Mouse (Mus musculus): ENCODE measurements at regions not wholly inside any gene's neighbourhood (a gene's known extent, or its start where the extent isn't known, plus 50 kb on each side); places are given as distances from the start of the nearest gene placed in this dataset.
A peak's percentile ranks its signal among the peaks of the same experiment; 100 is the strongest.

- no peak for ATAC-seq
- in situ Hi-C loops (cut with MboI; ENCODE audit: low pct_unique_long_range_greater_than_20kb): loop anchor here (5.0 kb wide), 1 partner anchor 1132 kb away; the partner anchor contains the start of gene Marcks
- DNase-seq (ENCODE audit: low read depth, low spot score): peak; percentile 7
Observed at GRCm38 (mm10) chr10:38269136-38269535, 552.4 kb downstream of the Rfpl4b start.

GRCm38 (mm10) chr10:38265564-38265963, 556.0 kb downstream of the Rfpl4b start:
- DNase-seq (ENCODE audit: low read depth, low spot score): no peak
- H3K27me3 ChIP-seq: no peaks in the 10 kb centered on the region
- no peak for TF ChIP-seq CTCF (IDR thresholded peaks at IDR 0.05)
- ChIA-PET CTCF (interaction anchor here (0.8 to 2.2 kb wide), 4 partner anchors 9 to 22 kb away, joined by 3 to 8 read pairs (median 4); no protein-coding TSS in a partner anchor), POLR2A (interaction anchor here (0.6 to 1.1 kb wide), 2 partner anchors 221 to 1128 kb away, joined by 3 read pairs; no protein-coding TSS in a partner anchor)
- no peak for ATAC-seq
- in situ Hi-C loops (cut with MboI; ENCODE audit: low pct_unique_long_range_greater_than_20kb): loop anchor here (5.0 kb wide), 1 partner anchor 1128 kb away; the partner anchor contains the start of gene Marcks

More at GRCm38 (mm10) chr10:38269136-38269535, 552.4 kb downstream of the Rfpl4b start:
- TF ChIP-seq CTCF (IDR thresholded peaks at IDR 0.05): peak; percentile 56
- H3K27me3 ChIP-seq: no peaks in the 10 kb centered on the region
- ChIA-PET CTCF (interaction anchor here (1.7 kb wide), 1 partner anchor 8 kb away, joined by 3 read pairs; no protein-coding TSS in a partner anchor), POLR2A (no interaction called here)

GRCm38 (mm10) chr10:38246821-38247220, 574.8 kb downstream of the Rfpl4b start:
- POLR2A ChIA-PET: no interaction called here
- peak; percentile 4 for DNase-seq (ENCODE audit: low read depth, low spot score)
- in situ Hi-C loops (cut with MboI; ENCODE audit: low pct_unique_long_range_greater_than_20kb): no loop called here
- peak; percentile 26 for ATAC-seq
- TF ChIP-seq CTCF (IDR thresholded peaks at IDR 0.05): no peak
- no peaks in the 10 kb centered on the region for H3K27me3 ChIP-seq
- CTCF ChIA-PET: no interaction called here

All from Patski (cell line).